27 mouse cellular contexts compared by ENCODE assay signal in the genomic region with DNA sequence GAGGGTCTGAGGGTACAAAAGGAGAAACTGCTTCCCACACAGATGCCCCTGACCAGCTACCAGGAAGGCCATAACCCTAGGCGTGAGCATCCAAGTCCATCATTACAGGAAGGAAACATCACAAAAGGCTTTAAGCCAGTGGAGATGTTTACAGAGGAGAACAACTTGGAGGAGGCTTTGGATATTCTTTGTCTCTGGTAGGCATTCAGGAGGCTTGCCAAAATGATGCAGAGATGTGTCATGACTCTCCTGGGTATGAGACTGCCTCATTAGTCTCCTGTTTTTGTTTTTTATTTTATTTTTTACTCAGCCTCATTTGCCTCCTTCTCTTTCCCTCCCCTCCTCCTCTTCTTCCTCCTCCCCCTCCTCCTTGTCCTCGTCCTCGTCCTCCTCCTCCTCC.
"Had no signal": no experiment of that assay in that cellular context is flagged by ENCODE, and none has a peak within 500 bp of the region (broad histone marks: within the 10 kb centered on the region; RNA-seq: fewer than 3 reads in every experiment).

No protein-coding gene starts in this region.

- DNase-seq: gastrocnemius, adult 2 months; gastrocnemius, postnatal 10 days; gastrocnemius, postnatal 25 days; heart, adult 2 months; heart, postnatal 4 days; kidney, adult 18-20 months; kidney, adult 8-10 months; kidney, postnatal 10 days; kidney, postnatal 36 days; liver; liver, embryonic 13.5 days had no signal

- H3K4me3 ChIP-seq: gastrocnemius, adult 2 months; heart, adult 2 months; heart, embryonic 13.5 days; heart, embryonic 15.5 days; hindbrain, embryonic 10.5 days; hindbrain, embryonic 12.5 days; intestine, embryonic 15.5 days; layer of hippocampus, adult 2 months; left cerebral cortex, adult 2 months; limb, embryonic 10.5 days; limb, embryonic 12.5 days; liver, embryonic 13.5 days; liver, embryonic 15.5 days had no signal

- ATAC-seq: hindbrain, embryonic 16.5 days; inflammation-experienced regulatory T-cells, adult 6 months; intestine, embryonic 15.5 days; intestine, postnatal 0 days had no signal

- H3K4me2 ChIP-seq: heart, embryonic 11.5 days; heart, embryonic 13.5 days; heart, embryonic 15.5 days; hindbrain, embryonic 12.5 days; hindbrain, embryonic 14.5 days; intestine, embryonic 15.5 days; limb, embryonic 12.5 days; liver, embryonic 11.5 days; liver, embryonic 13.5 days; liver, embryonic 15.5 days had no signal

- H3K27ac ChIP-seq: gastrocnemius, adult 2 months; heart, adult 2 months; heart, embryonic 13.5 days; heart, embryonic 15.5 days; hindbrain, embryonic 10.5 days; hindbrain, embryonic 12.5 days; hindbrain, embryonic 14.5 days; intestine, embryonic 15.5 days; layer of hippocampus, adult 2 months; left cerebral cortex, adult 2 months; limb, embryonic 10.5 days; limb, embryonic 12.5 days; liver, embryonic 13.5 days; liver, embryonic 15.5 days had no signal

- H3K9me3 ChIP-seq: heart, embryonic 13.5 days; heart, embryonic 15.5 days; hindbrain, embryonic 10.5 days; hindbrain, embryonic 12.5 days; intestine, embryonic 15.5 days; limb, embryonic 10.5 days; limb, embryonic 12.5 days; liver, embryonic 13.5 days; liver, embryonic 15.5 days had no signal

- H3K4me1 ChIP-seq: hindbrain, embryonic 10.5 days; hindbrain, embryonic 12.5 days; intestine, embryonic 15.5 days; limb, embryonic 10.5 days; limb, embryonic 12.5 days; liver, embryonic 13.5 days; liver, embryonic 15.5 days had no signal

- H3K27me3 ChIP-seq: heart, embryonic 13.5 days; heart, embryonic 15.5 days; hindbrain, embryonic 12.5 days; intestine, embryonic 15.5 days; limb, embryonic 12.5 days; liver, embryonic 13.5 days; liver, embryonic 15.5 days had no signal

- H3K36me3 ChIP-seq: heart, embryonic 13.5 days; heart, embryonic 15.5 days; hindbrain, embryonic 10.5 days; hindbrain, embryonic 12.5 days; intestine, embryonic 15.5 days; limb, embryonic 10.5 days; limb, embryonic 12.5 days; liver, embryonic 13.5 days; liver, embryonic 15.5 days had no signal

- H3K9ac ChIP-seq: heart, embryonic 13.5 days; heart, embryonic 15.5 days; hindbrain, embryonic 12.5 days; hindbrain, embryonic 14.5 days; intestine, embryonic 15.5 days; limb, embryonic 12.5 days; liver, embryonic 13.5 days; liver, embryonic 15.5 days had no signal
